Mouse (Mus musculus): ENCODE results near the gene Chodl. TPM values are rescaled to one million over a fixed set of nuclear protein-coding genes. Genes with fewer than 3 reads are reported as not detected.

Chodl gene
- polyA plus RNA-seq (2016; fragmentation: Nextera tagmentation; extraction: Ambion mirVana), result 0.47 and 0.63 TPM in 2 replicates

DNA sequence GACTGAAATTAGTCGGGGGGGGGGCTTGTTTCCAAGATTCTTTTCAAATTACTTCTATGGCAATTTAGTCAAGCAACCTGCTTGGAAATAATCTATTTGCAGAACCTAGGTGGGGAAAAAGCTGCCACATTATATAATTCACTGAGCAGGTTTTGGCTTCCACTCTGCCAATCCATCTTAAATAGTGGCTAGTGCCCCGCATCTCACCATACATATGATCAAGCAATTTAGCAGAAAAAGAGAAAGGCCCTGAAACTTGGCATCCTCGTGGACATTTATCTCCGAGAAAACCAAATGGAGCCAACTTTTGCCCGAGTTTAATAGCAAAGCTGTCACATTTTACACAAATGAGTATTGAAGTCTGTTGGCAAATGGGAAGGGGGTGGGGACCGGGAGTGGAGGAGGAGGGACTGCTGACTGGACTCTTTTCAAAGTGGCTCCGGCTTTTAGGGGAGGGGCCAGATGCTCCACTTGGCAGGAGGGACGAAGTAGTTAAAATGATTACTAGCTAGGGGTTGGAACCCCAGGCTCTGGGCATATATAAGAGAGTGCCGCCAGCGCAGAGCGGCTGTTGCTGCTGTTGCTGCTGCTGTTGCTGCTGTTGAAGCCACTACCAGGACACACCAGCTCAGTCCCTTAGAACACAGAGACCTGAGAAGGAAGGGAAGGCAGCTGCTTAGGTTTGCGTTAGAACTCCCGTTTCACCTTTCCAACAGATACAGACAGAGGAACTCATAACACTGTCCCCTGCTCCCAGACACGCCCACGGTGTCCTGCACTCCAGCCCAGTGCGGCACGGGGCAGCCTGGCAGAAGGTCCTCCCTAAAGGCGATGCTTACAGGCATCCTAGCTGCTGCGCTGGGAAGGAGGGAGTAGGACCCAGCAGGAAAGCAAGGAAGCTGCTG is at the start of gene Chodl:
TSS of gene Chodl (plus strand) at position 567 of the 905 bp plus-strand sequence.
- Histone ChIP-seq H3K27ac (replicated peaks) (peak within 1 kb of the TSS; percentile 63; the same call in 1 of the 2 replicates), H3K9me3 (no peaks in the 10 kb centered on the region), H3K4me3 (peak within 1 kb of the TSS; percentile 62), H3K27me3 (replicated peaks; ENCODE audit: low read depth, poor library complexity, severe bottlenecking) (peaks cover 18% of the 10 kb centered on the region), H3K36me3 (replicated peaks) (no peaks in the 10 kb centered on the region), H3K4me1 (peaks cover 14% of the 10 kb centered on the region)
- peak; percentile 48 for DNase-seq (ENCODE audit: low spot score)
- WGBS, result 17% methylated on average over 19 of the region's 19 CpGs

DNA sequence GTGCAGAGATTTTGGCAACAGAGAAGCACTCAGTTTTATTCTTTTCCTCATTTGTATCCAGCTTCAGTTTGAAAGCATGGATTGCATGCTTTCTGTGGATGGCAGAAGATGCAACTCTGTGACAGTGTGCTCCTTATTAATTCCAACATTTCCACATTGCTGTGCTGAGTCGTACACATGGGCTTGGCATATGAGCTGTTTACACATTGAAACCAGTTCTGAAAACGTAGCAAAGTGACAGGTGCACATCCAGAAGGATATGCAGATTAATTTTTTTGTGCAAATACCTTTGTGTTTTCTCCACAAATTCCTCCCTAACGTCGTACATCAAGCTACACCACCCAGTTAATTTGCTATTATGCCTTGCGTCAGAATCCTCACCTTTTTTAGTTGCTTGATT is 8.1 kb upstream of the Chodl start:
- Histone ChIP-seq H3K27me3 (replicated peaks; ENCODE audit: low read depth, poor library complexity, severe bottlenecking) (no peaks in the 10 kb centered on the region), H3K36me3 (replicated peaks) (no peaks in the 10 kb centered on the region), H3K4me3 (no peak overlapping the region), H3K9me3 (no peaks in the 10 kb centered on the region), H3K4me1 (no peaks in the 10 kb centered on the region), H3K27ac (replicated peaks) (no peak overlapping the region)
- DNase-seq (ENCODE audit: low spot score), result no peak
- 83% methylated on average over 5 of the region's 5 CpGs for WGBS

DNA sequence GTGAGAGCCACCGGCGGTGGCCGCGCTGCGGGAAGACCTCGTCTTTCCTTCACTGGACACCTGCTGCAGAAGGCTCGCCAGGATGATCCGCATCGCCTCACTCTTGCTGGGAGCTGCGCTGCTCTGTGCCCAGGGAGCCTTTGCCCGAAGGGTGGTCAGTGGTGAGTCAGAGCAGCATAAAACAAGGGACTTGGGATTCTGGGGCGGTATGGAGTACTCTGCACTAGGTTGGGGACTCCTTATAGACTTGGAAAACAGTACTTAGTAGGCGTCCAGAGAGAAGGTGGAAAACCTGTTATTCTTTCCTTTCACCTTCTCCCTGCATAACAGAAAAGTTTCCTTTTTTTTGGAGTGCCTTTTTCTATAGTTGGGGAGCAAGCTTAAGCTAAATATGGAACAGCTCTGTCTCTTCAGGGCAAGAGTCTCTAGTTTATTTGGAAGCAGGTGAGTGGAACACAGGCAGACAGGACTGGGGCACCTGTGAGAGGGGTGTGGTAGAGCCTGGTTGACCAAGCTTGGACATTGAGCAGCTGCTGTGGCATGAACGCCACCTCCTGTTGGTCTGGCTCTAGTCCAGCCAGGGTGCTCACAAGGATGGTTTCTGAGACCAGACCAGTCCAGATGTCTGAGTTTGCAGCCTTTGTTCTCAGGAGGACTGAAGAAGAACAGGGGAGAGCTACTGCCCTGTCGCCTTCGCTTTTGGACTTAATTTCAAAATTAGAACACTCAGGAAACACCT is 708 bp downstream of the Chodl start:
- Histone ChIP-seq H3K9me3 (no peaks in the 10 kb centered on the region), H3K4me1 (peaks cover 14% of the 10 kb centered on the region), H3K27me3 (replicated peaks; ENCODE audit: low read depth, poor library complexity, severe bottlenecking) (peaks cover 18% of the 10 kb centered on the region), H3K36me3 (replicated peaks) (no peaks in the 10 kb centered on the region), H3K4me3 (peak overlapping the region; percentile 62), H3K27ac (replicated peaks) (peak overlapping the region; percentile 63; the same call in 1 of the 2 replicates)
- 11% methylated on average over 16 of the region's 16 CpGs for WGBS
- no peak for DNase-seq (ENCODE audit: low spot score)

DNA sequence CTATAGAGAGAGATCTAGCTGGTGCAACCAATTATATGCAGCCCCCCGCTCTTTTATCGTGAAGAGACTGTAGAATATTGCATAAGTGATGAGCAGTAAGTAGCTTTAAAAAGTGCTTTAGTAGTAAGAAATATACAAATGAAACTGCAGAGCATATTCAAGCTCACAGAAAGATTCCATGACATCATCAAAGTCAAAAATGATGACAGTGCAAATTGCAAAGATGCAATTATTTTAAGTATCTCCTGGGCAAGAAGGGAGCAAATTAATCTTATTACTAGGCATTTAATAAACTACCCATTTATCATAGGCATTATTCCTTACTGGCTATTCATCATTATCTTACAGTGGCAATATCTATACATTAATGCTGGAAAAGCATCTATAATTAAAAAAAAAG is 3.5 kb downstream of the Chodl start:
- H3K9me3 ChIP-seq, result no peaks in the 10 kb centered on the region
- H3K36me3 ChIP-seq (replicated peaks), result no peaks in the 10 kb centered on the region
- no peak overlapping the region for H3K27ac ChIP-seq (replicated peaks)
- 93% methylated on average over 2 of the region's 2 CpGs for WGBS
- no peak overlapping the region for H3K4me3 ChIP-seq
- peaks cover 18% of the 10 kb centered on the region for H3K27me3 ChIP-seq (replicated peaks; ENCODE audit: low read depth, poor library complexity, severe bottlenecking)
- no peak for DNase-seq (ENCODE audit: low spot score)
- peaks cover 14% of the 10 kb centered on the region for H3K4me1 ChIP-seq

DNA sequence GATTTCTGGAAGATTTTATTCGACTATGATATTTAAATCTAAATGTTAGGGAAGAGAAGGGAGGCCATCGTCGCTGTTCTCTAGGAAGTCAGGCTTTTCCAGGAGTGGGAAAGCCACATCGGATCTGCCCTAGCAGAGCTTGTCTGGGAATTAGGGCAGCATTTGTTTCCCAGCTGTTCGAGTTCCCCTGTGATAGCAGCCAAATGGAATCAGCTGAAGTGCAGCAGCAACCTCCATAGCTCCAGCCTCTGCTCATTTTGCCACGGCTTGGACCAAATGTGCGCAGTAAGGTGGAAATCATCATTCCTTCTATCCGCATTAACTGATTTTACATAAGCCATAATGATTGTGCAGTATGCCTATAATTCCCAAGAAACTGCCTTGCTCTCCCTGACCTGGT is 7.0 kb downstream of the Chodl start:
- Histone ChIP-seq H3K9me3 (no peaks in the 10 kb centered on the region), H3K4me3 (no peak overlapping the region), H3K27me3 (replicated peaks; ENCODE audit: low read depth, poor library complexity, severe bottlenecking) (no peaks in the 10 kb centered on the region), H3K4me1 (no peaks in the 10 kb centered on the region), H3K27ac (replicated peaks) (no peak overlapping the region), H3K36me3 (replicated peaks) (no peaks in the 10 kb centered on the region)
- DNase-seq (ENCODE audit: low spot score), result no peak
- 84% methylated on average over 8 of the region's 8 CpGs for WGBS

DNA sequence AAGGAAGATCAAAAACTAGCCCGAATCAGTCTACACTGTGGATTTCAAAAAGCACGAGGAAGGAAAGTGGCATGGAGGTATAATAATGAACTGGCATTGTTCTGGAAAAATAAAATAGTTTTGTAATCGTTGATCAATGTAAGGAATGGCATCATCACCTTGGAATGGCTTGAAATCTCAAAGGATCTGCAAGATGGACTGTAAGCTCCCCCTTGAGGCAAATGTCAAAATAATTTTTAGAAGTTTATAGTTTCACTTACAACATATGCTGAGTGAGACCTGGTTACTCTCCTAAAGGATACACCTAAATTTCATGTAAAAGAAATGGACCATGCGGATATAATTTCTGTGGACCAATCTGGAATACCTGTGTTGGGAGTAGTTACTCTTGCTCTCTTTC is 19.6 kb downstream of the Chodl start:
- Histone ChIP-seq H3K36me3 (replicated peaks) (no peaks in the 10 kb centered on the region), H3K27ac (replicated peaks) (no peak overlapping the region), H3K27me3 (replicated peaks; ENCODE audit: low read depth, poor library complexity, severe bottlenecking) (no peaks in the 10 kb centered on the region), H3K4me1 (no peaks in the 10 kb centered on the region), H3K4me3 (no peak overlapping the region), H3K9me3 (no peaks in the 10 kb centered on the region)
- 86% methylated on average over 4 of the region's 4 CpGs for WGBS
- DNase-seq (ENCODE audit: low spot score), result no peak

DNA sequence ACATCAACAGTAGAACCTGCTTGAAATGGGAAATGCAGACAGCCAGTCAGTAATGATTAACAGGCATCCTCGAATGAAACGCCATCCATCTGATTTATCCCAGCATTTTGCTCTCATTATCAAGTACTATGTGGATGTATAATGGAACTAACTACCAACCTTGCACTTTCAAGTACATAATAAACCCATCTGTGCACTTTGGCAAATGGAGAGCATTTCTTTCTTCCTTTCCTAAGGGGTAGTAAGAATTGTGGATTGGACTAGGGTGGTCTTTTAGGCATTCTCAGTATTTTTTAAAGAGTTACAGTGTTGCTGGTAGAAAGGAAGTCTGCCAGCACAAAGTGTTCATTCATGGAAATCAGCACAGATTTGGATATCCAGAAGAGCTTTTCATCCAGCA is 26.7 kb downstream of the Chodl start:
- no peaks in the 10 kb centered on the region for H3K27me3 ChIP-seq (replicated peaks; ENCODE audit: low read depth, poor library complexity, severe bottlenecking)
- no peaks in the 10 kb centered on the region for H3K4me1 ChIP-seq
- no peak overlapping the region for H3K4me3 ChIP-seq
- no peak for DNase-seq (ENCODE audit: low spot score)
- no peaks in the 10 kb centered on the region for H3K9me3 ChIP-seq
- 85% methylated on average over 2 of the region's 2 CpGs for WGBS
- no peak overlapping the region for H3K27ac ChIP-seq (replicated peaks)
- H3K36me3 ChIP-seq (replicated peaks), result no peaks in the 10 kb centered on the region

DNA sequence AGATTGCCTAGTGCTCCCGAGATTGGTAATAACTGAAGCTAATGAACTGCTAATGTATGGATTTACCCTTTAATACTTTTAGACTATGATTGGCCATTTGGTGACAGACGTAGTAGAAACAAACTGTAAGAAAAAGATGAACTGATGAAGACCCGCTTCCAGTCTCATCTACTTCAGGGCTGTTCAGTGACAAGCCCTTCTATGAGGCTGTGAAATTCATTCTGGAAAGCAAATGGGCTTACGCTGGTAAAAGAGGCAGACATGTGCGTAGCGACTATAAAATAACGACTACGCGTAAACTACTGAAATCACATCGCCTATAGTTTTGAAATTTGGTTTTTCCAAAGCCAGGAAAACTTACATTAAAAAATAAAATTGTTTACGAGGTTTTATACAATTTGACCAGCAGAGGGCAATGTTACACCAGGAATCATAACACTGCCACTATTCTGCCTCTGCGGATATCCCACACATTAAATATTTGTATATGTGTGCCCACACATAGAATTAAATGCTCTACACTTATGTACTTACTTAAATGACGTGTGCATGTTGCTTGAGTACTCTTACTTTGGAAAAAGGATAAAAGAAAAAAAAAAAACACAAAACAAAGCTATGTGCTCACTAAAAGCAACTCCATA is 38.5 kb downstream of the Chodl start:
- H3K36me3 ChIP-seq (replicated peaks), result no peaks in the 10 kb centered on the region
- DNase-seq (ENCODE audit: low spot score), result no peak
- no peaks in the 10 kb centered on the region for H3K27me3 ChIP-seq (replicated peaks; ENCODE audit: low read depth, poor library complexity, severe bottlenecking)
- no peak overlapping the region for H3K27ac ChIP-seq (replicated peaks)
- WGBS, result 37% methylated on average over 13 of the region's 13 CpGs
- H3K9me3 ChIP-seq, result no peaks in the 10 kb centered on the region
- H3K4me1 ChIP-seq, result no peaks in the 10 kb centered on the region
- H3K4me3 ChIP-seq, result no peak overlapping the region

DNA sequence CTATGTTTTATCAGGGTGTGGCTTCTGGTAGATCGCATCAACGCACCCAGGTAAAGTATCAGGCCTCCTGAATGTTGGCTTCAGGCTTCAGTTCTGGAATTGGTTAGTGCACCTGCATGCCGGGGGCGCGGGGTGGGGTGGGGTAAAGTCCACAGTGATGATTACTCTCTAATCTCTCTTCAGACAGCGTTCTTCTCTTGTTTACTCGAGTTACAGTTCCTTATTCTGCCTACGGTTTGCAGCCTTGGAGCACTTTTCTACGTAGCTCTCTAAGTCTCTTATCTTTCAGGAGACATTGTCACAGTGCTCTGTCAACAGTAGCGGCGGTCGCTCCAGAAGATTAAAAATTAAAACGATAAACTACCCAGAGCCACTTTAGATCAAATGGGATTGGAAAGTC is 43.4 kb downstream of the Chodl start:
- 87% methylated on average over 13 of the region's 13 CpGs for WGBS
- Histone ChIP-seq H3K4me3 (no peak overlapping the region), H3K36me3 (replicated peaks) (no peaks in the 10 kb centered on the region), H3K4me1 (no peaks in the 10 kb centered on the region), H3K27me3 (replicated peaks; ENCODE audit: low read depth, poor library complexity, severe bottlenecking) (no peaks in the 10 kb centered on the region), H3K27ac (replicated peaks) (no peak overlapping the region), H3K9me3 (no peaks in the 10 kb centered on the region)
- no peak for DNase-seq (ENCODE audit: low spot score)

DNA sequence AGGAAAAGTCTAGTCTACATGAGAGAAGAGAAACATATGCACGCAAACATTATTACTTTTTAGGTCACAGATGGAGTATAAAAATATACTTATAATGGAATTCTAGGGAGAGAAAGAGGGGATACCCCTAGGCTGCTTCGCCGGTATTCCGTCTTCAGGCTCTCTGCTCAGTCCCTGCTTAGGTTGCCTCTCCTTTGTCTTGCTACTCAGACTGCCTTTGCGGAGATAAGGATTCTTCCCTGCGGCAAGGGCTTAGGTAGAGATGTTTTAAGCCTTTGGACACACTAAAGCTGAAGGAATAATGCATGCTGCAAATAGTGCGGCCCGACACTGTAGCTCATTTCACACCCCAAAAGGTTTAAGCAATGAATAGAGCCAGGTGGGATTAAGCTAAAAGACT is 45.6 kb downstream of the Chodl start:
- Histone ChIP-seq H3K4me3 (no peak overlapping the region), H3K9me3 (no peaks in the 10 kb centered on the region), H3K27me3 (replicated peaks; ENCODE audit: low read depth, poor library complexity, severe bottlenecking) (no peaks in the 10 kb centered on the region), H3K4me1 (no peaks in the 10 kb centered on the region), H3K36me3 (replicated peaks) (no peaks in the 10 kb centered on the region), H3K27ac (replicated peaks) (no peak overlapping the region)
- no peak for DNase-seq (ENCODE audit: low spot score)
- WGBS, result 54% methylated on average over 8 of the region's 8 CpGs

Data from embryonic facial prominence, embryonic 10.5 days (tissue).